In genomic region chr8:125024085-125024484, GRCm38 (mm10) we compare ENCODE assay signal across 27 mouse cellular contexts. TPM values are rescaled to one million over a fixed set of nuclear protein-coding genes. Genes with fewer than 3 reads are reported as not detected.
DNase-seq lines count a peak whose midpoint lies in the region; ATAC-seq and TF ChIP-seq lines count a peak whose summit lies in the region.
"Had no signal": no experiment of that assay in that cellular context is flagged by ENCODE, and none has a peak within 500 bp of the region (broad histone marks: within the 10 kb centered on the region; RNA-seq: fewer than 3 reads in every experiment).

No protein-coding gene starts in this region.

- H3K4me3 ChIP-seq in heart, postnatal 0 days (ENCODE audit: low read depth, low read length) = no peak overlapping the region
- H3K4me3 ChIP-seq in heart, embryonic 11.5 days (ENCODE audit: low read depth, low read length) = no peak overlapping the region
- H3K4me3 ChIP-seq in MEL (ENCODE audit: control insufficient read depth in 1 of 2, insufficient read depth in 1 of 2, low read depth in 2 of 2, low read length in 2 of 2) = no peak overlapping the region
- H3K4me3 ChIP-seq in brown adipose tissue, adult 24 weeks (ENCODE audit: insufficient read depth, low read depth, low read length) = no peak overlapping the region
- H3K4me3 ChIP-seq: embryonic facial prominence, embryonic 12.5 days; embryonic facial prominence, embryonic 15.5 days; heart, embryonic 10.5 days; hindbrain, embryonic 10.5 days; hindbrain, embryonic 13.5 days; intestine, embryonic 15.5 days had no signal

- no peak for TF ChIP-seq EP300 in heart, postnatal 0 days (IDR thresholded peaks at IDR 0.05; ENCODE audit: low read depth)
- TF ChIP-seq EP300 in MEL (IDR thresholded peaks at IDR 0.05; ENCODE audit: low read depth in 1 of 2, low read length in 2 of 2) = no peak

- H3K36me3 ChIP-seq in heart, postnatal 0 days (replicated peaks; ENCODE audit: control insufficient read depth, insufficient read depth, low read length) = peaks cover 49% of the 10 kb centered on the region
- H3K36me3 ChIP-seq in heart, embryonic 11.5 days (ENCODE audit: control insufficient read depth, insufficient read depth, low read length) = peaks cover 16% of the 10 kb centered on the region
- peaks cover 12 to 20% of the 10 kb centered on the region in 2 experiments for H3K36me3 ChIP-seq in MEL (ENCODE audit: control insufficient read depth in 1 of 2, insufficient read depth in 2 of 2, low read length in 2 of 2)

- H3K9me3 ChIP-seq in heart, postnatal 0 days (replicated peaks; ENCODE audit: control insufficient read depth, low read length) = no peaks in the 10 kb centered on the region
- H3K9me3 ChIP-seq in heart, embryonic 11.5 days (replicated peaks; ENCODE audit: control insufficient read depth, low read length) = no peaks in the 10 kb centered on the region
- H3K9me3 ChIP-seq in MEL (replicated peaks; ENCODE audit: insufficient read depth, low read length) = no peaks in the 10 kb centered on the region
- H3K9me3 ChIP-seq: embryonic facial prominence, embryonic 12.5 days; embryonic facial prominence, embryonic 15.5 days; heart, embryonic 10.5 days; hindbrain, embryonic 10.5 days; hindbrain, embryonic 13.5 days; intestine, embryonic 15.5 days had no signal

- no peak overlapping the region for H3K4me2 ChIP-seq in heart, postnatal 0 days (ENCODE audit: low read depth, low read length)
- H3K4me2 ChIP-seq in heart, embryonic 11.5 days = no peak overlapping the region
- H3K4me2 ChIP-seq: embryonic facial prominence, embryonic 12.5 days; embryonic facial prominence, embryonic 15.5 days; hindbrain, embryonic 13.5 days; intestine, embryonic 15.5 days had no signal

- no peak for TF ChIP-seq POLR2A in MEL (IDR thresholded peaks at IDR 0.05; ENCODE audit: control insufficient read depth in 1 of 2, insufficient read depth in 1 of 2, low read depth in 1 of 2, low read length in 2 of 2, poor library complexity in 1 of 2)

- no peak for TF ChIP-seq CTCF in heart, postnatal 0 days (IDR thresholded peaks at IDR 0.05; ENCODE audit: low read depth)
- TF ChIP-seq CTCF in MEL (IDR thresholded peaks at IDR 0.05 in 2 of 3, conservative IDR thresholded peaks at IDR 0.05 in 1 of 3; ENCODE audit: control insufficient read depth in 1 of 3, insufficient read depth in 1 of 3, low read depth in 2 of 3, low read length in 3 of 3, poor library complexity in 1 of 3, severe bottlenecking in 1 of 3) = no peak

- no peak for TF ChIP-seq RAD21 in MEL (IDR thresholded peaks at IDR 0.05; ENCODE audit: low read depth, low read length)

- WGBS in heart, postnatal 0 days = 68% methylated on average over 8 of the region's 8 CpGs
- 81% methylated on average over 8 of the region's 8 CpGs for WGBS in heart, embryonic 11.5 days (ENCODE audit: insufficient replicate concordance)

- H3K9ac ChIP-seq in heart, postnatal 0 days (replicated peaks; ENCODE audit: low read depth, low read length) = no peak overlapping the region
- H3K9ac ChIP-seq in heart, embryonic 11.5 days (ENCODE audit: low read depth, low read length) = no peak overlapping the region
- H3K9ac ChIP-seq in MEL (ENCODE audit: control insufficient read depth, low read depth, low read length, poor library complexity, severe bottlenecking) = no peak overlapping the region
- H3K9ac ChIP-seq: embryonic facial prominence, embryonic 12.5 days; embryonic facial prominence, embryonic 15.5 days; forebrain, postnatal 0 days; hindbrain, embryonic 13.5 days; intestine, embryonic 15.5 days had no signal

- H3K27me3 ChIP-seq in heart, postnatal 0 days (ENCODE audit: control insufficient read depth, insufficient read depth, low read length) = no peaks in the 10 kb centered on the region
- H3K27me3 ChIP-seq in heart, embryonic 11.5 days (ENCODE audit: control insufficient read depth, insufficient read depth, low read length) = no peaks in the 10 kb centered on the region
- no peaks in the 10 kb centered on the region for H3K27me3 ChIP-seq in MEL (ENCODE audit: control insufficient read depth in 1 of 2, insufficient read depth in 2 of 2, low read length in 2 of 2)
- H3K27me3 ChIP-seq: embryonic facial prominence, embryonic 12.5 days; embryonic facial prominence, embryonic 15.5 days; hindbrain, embryonic 13.5 days; intestine, embryonic 15.5 days had no signal

- no peaks in the 10 kb centered on the region for H3K4me1 ChIP-seq in heart, postnatal 0 days (ENCODE audit: control insufficient read depth, insufficient read depth)
- no peaks in the 10 kb centered on the region for H3K4me1 ChIP-seq in heart, embryonic 11.5 days (ENCODE audit: control insufficient read depth, insufficient read depth, low read length)
- H3K4me1 ChIP-seq in MEL (ENCODE audit: control insufficient read depth in 1 of 2, insufficient read depth in 2 of 2, low read length in 2 of 2) = peaks cover under 1 to 17% of the 10 kb centered on the region in 2 experiments
- peaks cover 22% of the 10 kb centered on the region; the same call in 1 of the 2 replicates for H3K4me1 ChIP-seq in brown adipose tissue, adult 24 weeks (ENCODE audit: control insufficient read depth, insufficient read depth, insufficient read length, low read length)
- H3K4me1 ChIP-seq: embryonic facial prominence, embryonic 12.5 days; heart, embryonic 10.5 days; hindbrain, embryonic 10.5 days; intestine, embryonic 15.5 days had no signal

- no peak for ATAC-seq in heart, postnatal 0 days (ENCODE audit: insufficient read depth, low read depth)
- ATAC-seq in heart, embryonic 11.5 days (replicated peaks; ENCODE audit: insufficient number of reproducible peaks, low FRiP score, low TSS enrichment) = no peak
- ATAC-seq: activated CD4-positive, CD25-positive, alpha-beta regulatory T cell, adult 4 months; CD4-positive, CD25-positive, alpha-beta regulatory T cell, adult 4 months; forebrain, embryonic 14.5 days; forebrain, postnatal 0 days; hindbrain, embryonic 16.5 days; intestine, embryonic 15.5 days had no signal

- intact Hi-C loops in heart, postnatal 14 days (cut with DNase I) = no loop called here

- 0 out of 2 replicates have a peak overlapping the region, but pooled peaks have one; percentile 15 for H3K27ac ChIP-seq in heart, postnatal 0 days (ENCODE audit: low read depth)
- no peak overlapping the region for H3K27ac ChIP-seq in heart, embryonic 11.5 days (ENCODE audit: low read depth, low read length)
- H3K27ac ChIP-seq in MEL (ENCODE audit: control insufficient read depth, low read depth, low read length) = peak overlapping the region; percentile 57; the same call in 1 of the 2 replicates
- H3K27ac ChIP-seq in brown adipose tissue, adult 24 weeks (replicated peaks; ENCODE audit: low read depth, low read length) = peak overlapping the region; percentile 32; the same call in 1 of the 2 replicates
- H3K27ac ChIP-seq: embryonic facial prominence, embryonic 12.5 days; embryonic facial prominence, embryonic 15.5 days; heart, embryonic 10.5 days; hindbrain, embryonic 10.5 days; hindbrain, embryonic 13.5 days; intestine, embryonic 15.5 days had no signal

- DNase-seq in heart, adult 11 months = peak; percentile 97
- DNase-seq in heart, postnatal 14 days = no peak
- DNase-seq in heart, postnatal 0 days (ENCODE audit: low spot score) = no peak
- no peak for DNase-seq in MEL (ENCODE audit: low read depth, low spot score)
- no peak for DNase-seq in ovary, postnatal 14 days (ENCODE audit: low spot score)
- DNase-seq: adrenal gland, postnatal 10 days; adrenal gland, postnatal 36 days; cerebellum, adult 11 months; cerebellum, adult 8-10 months; cerebellum, postnatal 10 days; cerebellum, postnatal 36 days; forebrain, postnatal 0 days; gastrocnemius, postnatal 36 days; kidney, adult 11 months; kidney, adult 8-10 months had no signal

- H3K79me2 ChIP-seq in MEL (ENCODE audit: control insufficient read depth, insufficient read depth, low read length, poor library complexity) = peaks cover 11% of the 10 kb centered on the region; the same call in 1 of the 2 replicates

TF ChIP-seq in MEL, 35 proteins besides CTCF, POLR2A, EP300 and RAD21 (continues in another document):
- TF ChIP-seq USF1 (IDR thresholded peaks at IDR 0.05; ENCODE audit: low read depth, low read length) (no peak), MXI1 (IDR thresholded peaks at IDR 0.05; ENCODE audit: low read depth, low read length) (no peak), MAFK (IDR thresholded peaks at IDR 0.05; ENCODE audit: borderline replicate concordance, low read depth, low read length) (no peak), ZMIZ1 (IDR thresholded peaks at IDR 0.05; ENCODE audit: low read depth, low read length) (no peak), BHLHE40 (IDR thresholded peaks at IDR 0.05; ENCODE audit: borderline replicate concordance, low read depth, low read length) (no peak), UBTF (IDR thresholded peaks at IDR 0.05; ENCODE audit: borderline replicate concordance, insufficient read depth, low read depth, low read length) (no peak), ZKSCAN1 (IDR thresholded peaks at IDR 0.05; ENCODE audit: low read depth, low read length) (no peak), NRF1 (IDR thresholded peaks at IDR 0.05; ENCODE audit: insufficient read depth, low read depth, low read length, poor library complexity, severe bottlenecking) (no peak), USF2 (IDR thresholded peaks at IDR 0.05; ENCODE audit: borderline replicate concordance in 1 of 2, insufficient read depth in 1 of 2, low read depth in 1 of 2, low read length in 2 of 2) (no peak)

RNA-seq across cellular contexts. Expression of gene Tsnax, which starts 11.3 kb away (rescaled TPM):
- 10 to 100 TPM; 74.0 to 74.1 TPM for total RNA-seq in heart, postnatal 14 days (2021)
- 35.7 and 48.3 TPM in 2 replicates for total RNA-seq in heart, postnatal 0 days (2014; rRNA removed; ENCODE audit: low replicate concordance)
- 71.5 and 76.6 TPM in 2 replicates for polyA plus RNA-seq in heart, postnatal 0 days (2015; fragmentation: Nextera tagmentation; extraction: Ambion mirVana)
- polyA plus RNA-seq in heart, embryonic 11.5 days (2014; fragmentation: Nextera tagmentation; extraction: Ambion mirVana) = 90.9 and 101 TPM in 2 replicates
- total RNA-seq in MEL (2012; rRNA removed) = 99.2 and 160 TPM in 2 replicates
- 100 to 1,000 TPM in 1 of 2 experiments, not detected in 1; 105 TPM for polyA plus RNA-seq in MEL (2012; ENCODE audit: insufficient read depth in 1 of 2, insufficient read length in 2 of 2, low read depth in 1 of 2, low replicate concordance in 2 of 2, missing spikeins in 1 of 2)
- polyA plus RNA-seq in brown adipose tissue, adult 24 weeks (2012; ENCODE audit: insufficient read depth, insufficient read length, missing spikeins) = 34.8 and 41.0 TPM in 2 replicates

RNA-seq across cellular contexts. Expression of gene Disc1, which starts 29.9 kb away (rescaled TPM):
- 1 to 10 TPM; 3.1 to 3.9 TPM for total RNA-seq in heart, postnatal 14 days (2021)
- total RNA-seq in heart, postnatal 0 days (2014; rRNA removed; ENCODE audit: low replicate concordance) = 4.0 and 5.2 TPM in 2 replicates
- 1.2 and 1.3 TPM in 2 replicates for polyA plus RNA-seq in heart, postnatal 0 days (2015; fragmentation: Nextera tagmentation; extraction: Ambion mirVana)
- polyA plus RNA-seq in heart, embryonic 11.5 days (2014; fragmentation: Nextera tagmentation; extraction: Ambion mirVana) = 1.8 and 2.1 TPM in 2 replicates
- total RNA-seq in MEL (2012; rRNA removed) = 1.1 and 2.2 TPM in 2 replicates
- polyA plus RNA-seq in MEL (2012; ENCODE audit: insufficient read depth in 1 of 2, insufficient read length in 2 of 2, low read depth in 1 of 2, low replicate concordance in 2 of 2, missing spikeins in 1 of 2) = under 1 TPM in 1 of 2 experiments, not detected in 1; 0.75 TPM
- polyA plus RNA-seq in brown adipose tissue, adult 24 weeks (2012; ENCODE audit: insufficient read depth, insufficient read length, missing spikeins) = 0.40 TPM in 1 of 2 replicates, not detected in the other
